Mouse (Mus musculus) ovary, adult 18-20 months (tissue): Measurements from ENCODE around the gene Ina.

Experiments used
- DNase-seq: peaks from one replicate; pipeline ENCODE4 v3.0.0; 2022; ENCODE audit warnings: low spot score, mixed read lengths

Ina gene

GRCm38 (mm10) chr19:47053471-47053870, 39.0 kb downstream of the Ina start:
- no peak for DNase-seq

GRCm38 (mm10) chr19:47057684-47058083, 43.2 kb downstream of the Ina start:
- no peak for DNase-seq

DNA sequence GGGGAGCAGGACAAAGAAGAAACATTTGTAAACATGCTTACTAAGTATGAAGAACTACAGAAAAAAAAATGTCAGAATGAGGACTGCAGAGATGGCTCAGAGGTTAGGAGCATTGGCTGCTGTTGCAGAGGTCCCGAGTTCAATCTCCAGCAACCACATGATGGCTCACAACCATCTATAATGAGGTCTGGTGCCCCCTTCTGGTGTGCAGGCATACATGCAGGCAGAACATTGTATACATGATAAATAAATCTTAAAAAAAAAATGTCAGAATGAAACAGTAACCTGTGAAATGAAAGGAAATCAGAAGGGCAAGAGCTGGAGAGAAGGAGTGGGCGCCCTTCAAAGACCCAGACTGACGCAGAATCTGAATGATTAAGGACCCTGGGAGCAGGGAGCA, 51.4 kb downstream of the Ina start:
- DNase-seq: no peak

- DNase-seq: peak; percentile 95
These were observed 52.8 kb downstream of the Ina start, which contains the start of gene Taf5 for GRCm38 (mm10) chr19:47067096-47067882. Taf5 (plus strand) TSS chr19:47067746.

DNA sequence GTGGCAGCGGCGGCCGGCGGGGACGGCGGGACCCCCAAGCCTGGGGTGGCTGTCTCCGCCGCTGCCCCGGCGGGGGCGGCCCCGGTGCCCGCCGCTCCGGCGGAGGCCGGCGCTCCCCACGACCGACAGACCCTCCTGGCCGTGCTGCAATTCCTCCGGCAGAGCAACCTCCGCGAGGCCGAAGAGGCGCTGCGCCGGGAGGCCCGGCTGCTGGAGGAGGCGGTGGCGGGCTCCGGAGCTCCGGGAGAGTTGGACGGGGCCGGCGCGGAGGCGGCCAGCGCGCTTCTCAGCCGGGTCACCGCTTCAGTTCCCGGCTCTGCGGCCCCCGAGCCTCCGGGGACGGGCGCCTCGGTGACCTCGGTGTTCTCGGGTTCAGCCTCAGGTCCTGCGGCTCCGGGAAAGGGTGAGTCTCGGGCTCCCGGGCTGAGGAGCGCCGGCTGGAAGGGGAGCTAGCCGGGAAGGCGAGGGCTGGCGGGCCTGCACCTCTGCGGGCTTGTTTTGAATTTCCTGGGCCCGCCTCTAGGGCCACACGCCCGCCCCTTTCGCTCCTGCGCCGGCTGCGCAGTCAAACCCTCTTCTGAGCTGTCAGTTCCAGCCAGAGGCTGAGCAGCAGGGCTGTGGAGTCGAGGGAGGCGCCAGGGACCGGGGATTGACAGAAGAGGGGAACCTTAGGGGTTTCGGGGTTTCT, 53.6 kb downstream of the Ina start:
- DNase-seq: peak; percentile 78
